Comparison of ENCODE assay signal across 15 mouse cellular contexts in the genomic region with DNA sequence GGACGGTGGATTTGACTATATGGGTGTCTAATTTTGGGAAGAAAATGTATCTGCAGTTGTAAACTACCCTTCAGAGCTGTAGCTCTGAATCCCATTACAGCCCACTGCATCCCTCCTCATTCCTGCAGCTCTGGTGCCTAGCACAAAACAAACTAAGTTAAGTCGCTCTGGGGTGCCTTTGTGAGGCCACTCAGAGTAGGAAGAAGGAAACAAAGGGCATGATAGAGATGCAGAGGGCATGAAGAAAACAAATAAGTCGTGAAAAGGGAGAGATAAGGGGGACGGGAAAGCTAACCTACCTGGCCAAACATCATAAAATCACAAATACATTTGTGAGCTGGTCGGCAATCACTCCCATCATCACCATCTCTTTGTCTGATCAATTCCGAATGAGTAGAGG. TPM values are rescaled to one million over a fixed set of nuclear protein-coding genes. Genes with fewer than 3 reads are reported as not detected.
A peak's percentile ranks its signal among the peaks of the same experiment; 100 is the strongest.
DNase-seq lines count a peak whose midpoint lies in the region; ATAC-seq and TF ChIP-seq lines count a peak whose summit lies in the region.
"Had no signal": no experiment of that assay in that cellular context is flagged by ENCODE, and none has a peak within 500 bp of the region (broad histone marks: within the 10 kb centered on the region; RNA-seq: fewer than 3 reads in every experiment).

No protein-coding gene starts in this region.

- no peak overlapping the region for H3K27ac ChIP-seq in kidney, embryonic 15.5 days
- H3K27ac ChIP-seq in kidney, adult 2 months (ENCODE audit: insufficient read depth, low read depth, low read length) = no peak overlapping the region
- peak overlapping the region; percentile 50 for H3K27ac ChIP-seq in forebrain, embryonic 16.5 days (ENCODE audit: low read length)
- H3K27ac ChIP-seq in midbrain, embryonic 11.5 days (ENCODE audit: low read depth, low read length) = no peak overlapping the region
- peak overlapping the region; percentile 17; the same call in 1 of the 2 replicates for H3K27ac ChIP-seq in olfactory bulb, adult 2 months (ENCODE audit: insufficient read depth, low read depth, low read length)
- H3K27ac ChIP-seq: kidney, postnatal 0 days; liver, embryonic 15.5 days; macrophage had no signal

- DNase-seq in kidney, adult 2 months = no peak
- peak; percentile 91 for DNase-seq in midbrain, embryonic 11.5 days (ENCODE audit: low spot score, missing footprints)
- DNase-seq in layer of hippocampus, adult 8-10 months (ENCODE audit: low spot score in 2 of 2) = no peak
- DNase-seq in cerebellum, adult 9-11 months = no peak
- DNase-seq: cerebellum, adult 2 months; gastrocnemius, postnatal 14 days; thymus, postnatal 25 days had no signal

- peaks cover 23% of the 10 kb centered on the region for H3K4me1 ChIP-seq in kidney, embryonic 15.5 days
- no peaks in the 10 kb centered on the region for H3K4me1 ChIP-seq in kidney, adult 2 months (ENCODE audit: control insufficient read depth, insufficient read depth, low read length)
- H3K4me1 ChIP-seq in forebrain, embryonic 16.5 days (replicated peaks; ENCODE audit: control insufficient read depth, insufficient read depth, low read length) = peaks cover 15% of the 10 kb centered on the region; the same call in 1 of the 2 replicates
- 0 out of 2 replicates have a peak, but pooled peaks cover 5% of the 10 kb centered on the region for H3K4me1 ChIP-seq in midbrain, embryonic 11.5 days (ENCODE audit: control insufficient read depth, insufficient read depth, low read length)
- no peaks in the 10 kb centered on the region for H3K4me1 ChIP-seq in olfactory bulb, adult 2 months (ENCODE audit: control insufficient read depth, insufficient read depth, low read length)
- H3K4me1 ChIP-seq: liver, embryonic 15.5 days had no signal

- H3K4me2 ChIP-seq in kidney, embryonic 15.5 days = 0 out of 2 replicates have a peak overlapping the region, but pooled peaks have one; percentile 86
- peak overlapping the region; percentile 78 for H3K4me2 ChIP-seq in forebrain, embryonic 16.5 days (ENCODE audit: low read length)
- H3K4me2 ChIP-seq in midbrain, embryonic 11.5 days = 0 out of 2 replicates have a peak overlapping the region, but pooled peaks have one; percentile 59

- H3K9me3 ChIP-seq in kidney, embryonic 15.5 days (replicated peaks) = no peaks in the 10 kb centered on the region
- no peaks in the 10 kb centered on the region for H3K9me3 ChIP-seq in forebrain, embryonic 16.5 days (ENCODE audit: control insufficient read depth, low read length)
- H3K9me3 ChIP-seq in midbrain, embryonic 11.5 days (ENCODE audit: control insufficient read depth, low read length) = no peaks in the 10 kb centered on the region
- H3K9me3 ChIP-seq: liver, embryonic 15.5 days had no signal

- no peak for TF ChIP-seq POLR2A in kidney, adult 2 months (IDR thresholded peaks at IDR 0.05; ENCODE audit: low read depth, low read length)
- no peak for TF ChIP-seq POLR2A in olfactory bulb, adult 2 months (IDR thresholded peaks at IDR 0.05; ENCODE audit: insufficient read depth, low read depth, low read length)

- H3K27me3 ChIP-seq in kidney, embryonic 15.5 days = peaks cover 9% of the 10 kb centered on the region; the same call in 1 of the 2 replicates
- H3K27me3 ChIP-seq in kidney, adult 2 months (replicated peaks; ENCODE audit: control insufficient read depth, insufficient read depth, low read length) = peaks cover 2% of the 10 kb centered on the region; the same call in 1 of the 2 replicates
- H3K27me3 ChIP-seq in forebrain, embryonic 16.5 days (replicated peaks; ENCODE audit: control insufficient read depth, insufficient read depth, low read length) = peaks cover 2% of the 10 kb centered on the region; the same call in 1 of the 2 replicates
- peaks cover 62% of the 10 kb centered on the region for H3K27me3 ChIP-seq in midbrain, embryonic 11.5 days (ENCODE audit: control insufficient read depth, insufficient read depth, low read length)

- H3K9ac ChIP-seq in kidney, embryonic 15.5 days = no peak overlapping the region
- peak overlapping the region; percentile 89 for H3K9ac ChIP-seq in forebrain, embryonic 16.5 days (replicated peaks; ENCODE audit: low read depth, low read length)
- H3K9ac ChIP-seq in midbrain, embryonic 11.5 days (ENCODE audit: low read length) = no peak overlapping the region
- H3K9ac ChIP-seq: liver, embryonic 15.5 days had no signal

- no peak for TF ChIP-seq CTCF in kidney, adult 2 months (conservative IDR thresholded peaks at IDR 0.05; ENCODE audit: insufficient read depth, insufficient read length, low read depth, low read length)
- no peak for TF ChIP-seq CTCF in olfactory bulb, adult 2 months (IDR thresholded peaks at IDR 0.05; ENCODE audit: insufficient read depth, low read depth, low read length)

- 34% methylated on average over 6 of the region's 6 CpGs for WGBS in kidney, embryonic 15.5 days
- 70% methylated on average over 6 of the region's 6 CpGs for WGBS in kidney, adult 2 months
- WGBS in forebrain, embryonic 16.5 days = 10% methylated on average over 6 of the region's 6 CpGs
- 7% methylated on average over 6 of the region's 6 CpGs for WGBS in midbrain, embryonic 11.5 days
- 31% methylated on average over 6 of the region's 6 CpGs for WGBS in olfactory bulb, adult 2 months

- H3K36me3 ChIP-seq in kidney, embryonic 15.5 days = no peaks in the 10 kb centered on the region
- no peaks in the 10 kb centered on the region for H3K36me3 ChIP-seq in kidney, adult 2 months (ENCODE audit: control insufficient read depth, insufficient read depth, low read length)
- H3K36me3 ChIP-seq in forebrain, embryonic 16.5 days (ENCODE audit: control insufficient read depth, insufficient read depth) = no peaks in the 10 kb centered on the region
- no peaks in the 10 kb centered on the region for H3K36me3 ChIP-seq in midbrain, embryonic 11.5 days (ENCODE audit: control insufficient read depth, insufficient read depth, low read length)
- H3K36me3 ChIP-seq: liver, embryonic 15.5 days had no signal

- H3K4me3 ChIP-seq in kidney, embryonic 15.5 days (replicated peaks) = no peak overlapping the region
- H3K4me3 ChIP-seq in kidney, adult 2 months (ENCODE audit: insufficient read depth, low read depth, low read length) = no peak overlapping the region
- H3K4me3 ChIP-seq in forebrain, embryonic 16.5 days (replicated peaks; ENCODE audit: low read length) = peak overlapping the region; percentile 80
- no peak overlapping the region for H3K4me3 ChIP-seq in midbrain, embryonic 11.5 days (ENCODE audit: low read depth, low read length)
- H3K4me3 ChIP-seq in olfactory bulb, adult 2 months (ENCODE audit: insufficient read depth, low read depth, low read length) = no peak overlapping the region
- H3K4me3 ChIP-seq: liver, embryonic 15.5 days had no signal

- no peak for ATAC-seq in kidney, embryonic 15.5 days (replicated peaks; ENCODE audit: low FRiP score)
- no peak for ATAC-seq in forebrain, embryonic 16.5 days
- no peak for ATAC-seq in midbrain, embryonic 11.5 days (ENCODE audit: low FRiP score)
- no peak for ATAC-seq in monocyte, adult 5-6 weeks (replicated peaks; ENCODE audit: insufficient number of reproducible peaks, low FRiP score, low TSS enrichment, poor library complexity, severe bottlenecking)
- ATAC-seq: Patski had no signal

RNA-seq across cellular contexts. Expression of gene Cacna2d1, which starts 1.5 kb away (rescaled TPM):
- polyA plus RNA-seq in kidney, embryonic 15.5 days (2015; fragmentation: Nextera tagmentation; extraction: Ambion mirVana) = 18.4 and 19.1 TPM in 2 replicates
- 1.2 and 1.8 TPM in 2 replicates for polyA plus RNA-seq in kidney, adult 2 months (2012; rRNA removed)
- 33.9 and 37.5 TPM in 2 replicates for polyA plus RNA-seq in forebrain, embryonic 16.5 days (2015; fragmentation: Nextera tagmentation; extraction: Ambion mirVana)
- polyA plus RNA-seq in midbrain, embryonic 11.5 days (2014; fragmentation: Nextera tagmentation; extraction: Ambion mirVana) = 20.8 TPM in 2 replicates
- polyA plus RNA-seq in olfactory bulb, adult 2 months (2012; ENCODE audit: insufficient read depth, insufficient read length, low replicate concordance, missing spikeins) = 62.5 and 184 TPM in 2 replicates
- total RNA-seq in layer of hippocampus, adult 8-10 months (2022) = 100 to 1,000 TPM; 134 to 156 (median 145) TPM
- not detected in 3 replicates for total RNA-seq in monocyte, adult 5-6 weeks (2017)
- polyA plus RNA-seq: macrophage had no signal

Comparison
In these comparisons a context has a peak if more than half of its experiments do, and no peak if none do; other contexts are left out.
1. H3K27ac ChIP-seq: peak in forebrain, embryonic 16.5 days (single experiment) and olfactory bulb, adult 2 months (single experiment); none in kidney, embryonic 15.5 days (single experiment), kidney, adult 2 months (single experiment) and midbrain, embryonic 11.5 days (single experiment).
2. Peak in every context shown above with its lines, with median percentiles within 50 percentile points of each other: H3K4me2 ChIP-seq.